Mouse (Mus musculus) lung, postnatal 0 days (tissue): ENCODE measurements around the gene Smim17. TPM values are rescaled to one million over a fixed set of nuclear protein-coding genes. Genes with fewer than 3 reads are reported as not detected.
A peak's percentile ranks its signal among the peaks of the same experiment; 100 is the strongest.

ENCODE experiments used
- ATAC-seq: fragments of 200-750 bp; cut with Nextera tagmentation; 2 replicates; pipeline ENCODE4 v1.8.0; 2017; ENCODE audit warnings: moderate library complexity
- DNase-seq: peaks from one replicate; pipeline ENCODE4 v3.0.0-alpha.2; 2016; ENCODE audit warnings: low spot score
- H3K27ac ChIP-seq: fragments of 300-500 bp; sonication (generic); 2 replicates; pipeline ENCODE4 v1.5.1; 2014; ENCODE audit warnings: antibody characterized with exemption, mild to moderate bottlenecking, low read length, mixed read lengths
- H3K27me3 ChIP-seq: fragments of 300-500 bp; sonication (generic); replicated peaks from 2 replicates; pipeline ENCODE4 v1.6.1; 2014; ENCODE audit warnings: low read length, mixed read lengths; ENCODE audit not compliant: insufficient read depth
- H3K36me3 ChIP-seq: fragments of 300-500 bp; sonication (generic); 2 replicates; pipeline ENCODE4 v1.6.1; 2014; ENCODE audit warnings: low read length, mixed read lengths; ENCODE audit not compliant: insufficient read depth
- H3K4me1 ChIP-seq: fragments of 300-500 bp; sonication (generic); 2 replicates; pipeline ENCODE4 v1.6.1; 2014; ENCODE audit warnings: antibody characterized with exemption, low read depth, low read length, mixed read lengths; ENCODE audit not compliant: insufficient read depth
- H3K4me2 ChIP-seq: fragments of 300-500 bp; sonication (generic); replicated peaks from 2 replicates; pipeline ENCODE4 v1.6.1; 2014; ENCODE audit warnings: low read depth, mild to moderate bottlenecking, low read length, moderate library complexity, mixed read lengths
- H3K4me3 ChIP-seq: fragments of 300-500 bp; sonication (generic); 2 replicates; pipeline ENCODE4 v1.5.1; 2014; ENCODE audit warnings: low read depth, low read length
- H3K9ac ChIP-seq: fragments of 300-500 bp; sonication (generic); replicated peaks from 2 replicates; pipeline ENCODE4 v1.6.1; 2014; ENCODE audit warnings: low read depth, mild to moderate bottlenecking
- H3K9me3 ChIP-seq: fragments of 300-500 bp; sonication (generic); 2 replicates; pipeline ENCODE4 v1.6.1; 2016; ENCODE audit warnings: low read length, mixed read lengths
- CTCF ChIP-seq: IDR thresholded peaks from 2 replicates; pipeline ENCODE4 v1.5.1; 2016; ENCODE audit warnings: antibody characterized with exemption, mild to moderate bottlenecking
- EP300 ChIP-seq: IDR thresholded peaks from 2 replicates; pipeline ENCODE4 v1.6.1; 2016; ENCODE audit warnings: antibody characterized with exemption, mild to moderate bottlenecking, control low read depth
- WGBS: fragments of 180-500 bp; shearing (Covaris S2); extraction: QIAGEN DNeasy Blood & Tissue Kit; methylation state at CpG from one replicate; pipeline ENCODE4 v1.1.7; 2014; 5-methylcytosine and 5-hydroxymethylcytosine counted together
- polyA plus RNA-seq: library from polyadenylated mRNA; unstranded; fragments of >200 nt; fragmentation: Nextera tagmentation; extraction: Ambion mirVana; gene quantifications from 2 replicates; pipeline ENCODE4 v1.2.1, GENCODE M21; 2015

Gene Smim17
- polyA plus RNA-seq, result not detected in 2 replicates

- H3K4me3 ChIP-seq, result peak within 1 kb of the TSS; percentile 27
- DNase-seq (peak; percentile 40), ATAC-seq (peak; percentile 54)
- peak within 1 kb of the TSS; percentile 23; the same call in 1 of the 2 replicates for H3K9ac ChIP-seq
- peak within 1 kb of the TSS; percentile 61 for H3K4me2 ChIP-seq
- TF ChIP-seq CTCF (no peak), EP300 (no peak)
- no peaks in the 10 kb centered on the region; the same call in 1 of the 2 replicates for H3K36me3 ChIP-seq
- peaks cover 3% of the 10 kb centered on the region; the same call in 1 of the 2 replicates for H3K4me1 ChIP-seq
- no peaks in the 10 kb centered on the region for H3K27me3 ChIP-seq
- 25% methylated on average over 25 of the region's 25 CpGs for WGBS
- no peaks in the 10 kb centered on the region for H3K9me3 ChIP-seq
- no peak within 1 kb of the TSS for H3K27ac ChIP-seq
Measured at GRCm38 (mm10) chr7:6397996-6398975, at the start of gene Smim17. Gene Smim17, plus strand, starts transcription at chr7:6398715.

- no peak for DNase-seq
- no peaks in the 10 kb centered on the region for H3K9me3 ChIP-seq
- no peak overlapping the region for H3K4me3 ChIP-seq
- no peaks in the 10 kb centered on the region for H3K36me3 ChIP-seq
- H3K4me1 ChIP-seq, result peaks cover 3% of the 10 kb centered on the region; the same call in 1 of the 2 replicates
- no peak overlapping the region for H3K9ac ChIP-seq
- 43% methylated on average over 2 of the region's 2 CpGs for WGBS
- no peak overlapping the region for H3K27ac ChIP-seq
- no peak for ATAC-seq
- TF ChIP-seq CTCF (no peak), EP300 (no peak)
- no peak overlapping the region for H3K4me2 ChIP-seq
- no peaks in the 10 kb centered on the region for H3K27me3 ChIP-seq
Measured at GRCm38 (mm10) chr7:6358121-6358520, 40.4 kb upstream of the Smim17 start.

- no peak overlapping the region for H3K4me3 ChIP-seq
- peak; percentile 85 for DNase-seq
Measured at GRCm38 (mm10) chr7:6358937-6359590, 39.5 kb upstream of the Smim17 start.

GRCm38 (mm10) chr7:6360477-6361060 is 37.9 kb upstream of the Smim17 start:
- no peak for ATAC-seq
- WGBS, result 20% methylated on average over 9 of the region's 9 CpGs
- no peak for TF ChIP-seq CTCF
- TF ChIP-seq EP300, result no peak
- DNase-seq, result no peak
- H3K9me3 ChIP-seq, result no peaks in the 10 kb centered on the region
- H3K27ac ChIP-seq, result no peak overlapping the region
- no peak overlapping the region for H3K4me2 ChIP-seq
- H3K36me3 ChIP-seq, result no peaks in the 10 kb centered on the region
- peaks cover 7% of the 10 kb centered on the region; the same call in 1 of the 2 replicates for H3K4me1 ChIP-seq
- H3K4me3 ChIP-seq, result no peak overlapping the region
- no peak overlapping the region for H3K9ac ChIP-seq
- no peaks in the 10 kb centered on the region for H3K27me3 ChIP-seq

More at GRCm38 (mm10) chr7:6358937-6359590, 39.5 kb upstream of the Smim17 start:
- TF ChIP-seq CTCF, result peak; percentile 77
- TF ChIP-seq EP300, result no peak
- ATAC-seq, result no peak
- no peak overlapping the region for H3K9ac ChIP-seq
- no peak overlapping the region for H3K4me2 ChIP-seq
- no peak overlapping the region for H3K27ac ChIP-seq
- WGBS, result 48% methylated on average over 10 of the region's 10 CpGs
- no peaks in the 10 kb centered on the region for H3K9me3 ChIP-seq
- no peaks in the 10 kb centered on the region for H3K36me3 ChIP-seq
- H3K27me3 ChIP-seq, result no peaks in the 10 kb centered on the region
- H3K4me1 ChIP-seq, result peaks cover 7% of the 10 kb centered on the region; the same call in 1 of the 2 replicates

- ATAC-seq (no peak), DNase-seq (no peak)
- H3K9me3 ChIP-seq, result no peaks in the 10 kb centered on the region
- peak overlapping the region; percentile 58 for H3K4me2 ChIP-seq
- no peaks in the 10 kb centered on the region for H3K27me3 ChIP-seq
- H3K4me3 ChIP-seq, result peak overlapping the region; percentile 50
- TF ChIP-seq EP300 (no peak), CTCF (no peak)
- H3K36me3 ChIP-seq, result no peaks in the 10 kb centered on the region
- peak overlapping the region; percentile 41; the same call in 1 of the 2 replicates for H3K9ac ChIP-seq
- peaks cover 7% of the 10 kb centered on the region; the same call in 1 of the 2 replicates for H3K4me1 ChIP-seq
- peak overlapping the region; percentile 72 for H3K27ac ChIP-seq
- WGBS, result 19% methylated on average over 7 of the region's 7 CpGs
Measured at GRCm38 (mm10) chr7:6361756-6362155, 36.8 kb upstream of the Smim17 start.
